Mouse (Mus musculus) bone marrow macrophage, adult 2 months (primary cell): ENCODE measurements around the gene Slc10a6. TPM values are rescaled to one million over a fixed set of nuclear protein-coding genes. Genes with fewer than 3 reads are reported as not detected.

Experiments
- H3K27ac ChIP-seq: 2 replicates; pipeline ENCODE4 v1.5.1; 2012; ENCODE audit warnings: low read depth, low read length; ENCODE audit not compliant: insufficient read depth
- H3K4me1 ChIP-seq: 2 replicates; pipeline ENCODE4 v1.6.1; 2012; ENCODE audit warnings: low read length; ENCODE audit not compliant: control insufficient read depth, insufficient read depth
- H3K4me3 ChIP-seq: 2 replicates; pipeline ENCODE4 v1.5.1; 2012; ENCODE audit warnings: mild to moderate bottlenecking, low read length, moderate library complexity; ENCODE audit not compliant: insufficient read depth
- CTCF ChIP-seq: IDR thresholded peaks from 2 replicates; pipeline ENCODE4 v1.5.1; 2012; ENCODE audit warnings: low read depth, mild to moderate bottlenecking, low read length, moderate library complexity
- POLR2A ChIP-seq: IDR thresholded peaks from 2 replicates; pipeline ENCODE4 v1.6.1; 2012; ENCODE audit warnings: mild to moderate bottlenecking, low read depth, low read length, borderline replicate concordance
- polyA plus RNA-seq: library from polyadenylated mRNA; stranded (reverse); fragments of >200 nt; gene quantifications from 2 replicates; pipeline ENCODE4 v1.2.4, GENCODE M21; 2012; ENCODE audit not compliant: missing spikeins, insufficient read depth, insufficient read length

The Slc10a6 gene
- polyA plus RNA-seq = not detected in 2 replicates

- TF ChIP-seq CTCF (no peak), POLR2A (no peak)
- Histone ChIP-seq H3K4me3 (no peak within 1 kb of the TSS), H3K4me1 (peaks cover 28% of the 10 kb centered on the region), H3K27ac (peak within 1 kb of the TSS; percentile 90)
These were observed at the start of gene Slc10a6 for GRCm38 (mm10) chr5:103629111-103629764. TSS of gene Slc10a6 (minus strand) at chr5:103629403.

DNA sequence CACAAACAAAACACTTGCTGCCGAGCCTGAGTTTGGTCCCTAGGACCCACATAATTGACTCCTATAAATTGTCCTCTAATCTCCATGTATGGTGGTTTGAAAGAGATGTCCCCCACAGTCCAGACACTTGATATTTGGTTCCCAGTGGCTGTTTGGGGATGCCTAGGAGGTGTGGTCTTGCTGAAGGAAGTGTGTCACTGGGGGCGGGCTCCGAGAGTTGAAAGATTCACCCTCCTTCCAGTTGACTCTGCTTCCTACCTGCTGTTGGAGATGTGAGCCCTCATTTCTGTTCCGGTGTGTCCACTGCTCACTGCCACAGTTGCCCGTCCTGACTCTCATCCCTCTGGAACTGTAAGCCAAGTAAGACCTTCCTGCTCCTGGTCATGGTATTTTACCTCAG is 49.8 kb upstream of the Slc10a6 start:
- no peak overlapping the region for H3K27ac ChIP-seq
- no peak overlapping the region for H3K4me3 ChIP-seq
- H3K4me1 ChIP-seq = peaks cover 10% of the 10 kb centered on the region
- no peak for TF ChIP-seq CTCF
- TF ChIP-seq POLR2A = no peak

GRCm38 (mm10) chr5:103677894-103678293 is 48.7 kb upstream of the Slc10a6 start:
- Histone ChIP-seq H3K4me1 (peaks cover 10% of the 10 kb centered on the region), H3K4me3 (no peak overlapping the region), H3K27ac (no peak overlapping the region)
- TF ChIP-seq CTCF (no peak), POLR2A (no peak)

DNA sequence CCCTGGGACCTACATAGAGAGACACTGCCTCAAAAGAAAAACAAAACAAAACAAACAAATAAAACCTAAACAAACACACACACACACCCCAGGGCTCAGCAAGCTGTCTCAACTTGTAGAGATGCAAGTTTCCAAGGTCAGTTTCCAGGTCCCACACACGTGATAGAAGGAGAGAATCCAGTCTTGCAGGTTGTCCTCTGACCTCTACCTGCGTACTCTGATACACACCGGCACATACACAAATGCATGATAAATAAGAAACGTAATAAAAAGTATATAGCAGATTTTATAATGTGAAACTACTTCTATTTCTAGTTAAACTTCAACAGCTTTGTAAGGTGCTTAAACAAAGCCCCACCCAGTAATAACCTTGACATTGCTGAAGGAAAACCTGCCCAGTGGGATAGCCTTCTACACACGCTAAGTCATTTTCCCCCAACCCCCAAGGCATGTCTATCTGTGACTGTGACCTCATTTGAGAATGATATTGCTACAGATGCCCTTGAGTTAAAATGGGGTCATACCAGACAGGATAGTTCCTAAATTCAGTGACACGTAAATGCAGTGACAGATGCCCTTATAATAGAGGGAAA is 47.2 kb upstream of the Slc10a6 start:
- H3K27ac ChIP-seq = no peak overlapping the region
- no peak overlapping the region for H3K4me3 ChIP-seq
- peaks cover 10% of the 10 kb centered on the region for H3K4me1 ChIP-seq
- TF ChIP-seq POLR2A (no peak), CTCF (no peak)

DNA sequence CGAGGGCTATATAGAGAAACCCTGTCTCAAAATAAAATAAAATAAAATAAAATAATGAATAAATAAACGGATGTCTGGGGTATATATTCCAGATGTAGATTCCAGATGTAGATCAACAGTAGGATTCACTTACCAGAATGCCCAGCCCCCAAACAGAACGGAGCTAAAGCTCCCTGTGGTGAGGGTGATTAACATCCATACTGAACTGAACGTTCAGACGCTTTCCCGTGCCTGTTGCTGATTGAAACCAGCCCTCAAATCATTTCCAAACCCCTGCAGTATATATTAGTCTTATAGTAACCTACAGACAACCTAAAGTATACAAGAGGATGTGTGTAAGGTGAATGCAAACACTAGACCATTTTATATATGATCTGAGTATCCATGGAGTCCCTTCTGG is 45.3 kb upstream of the Slc10a6 start:
- TF ChIP-seq CTCF (no peak), POLR2A (no peak)
- Histone ChIP-seq H3K27ac (no peak overlapping the region), H3K4me1 (peaks cover 10% of the 10 kb centered on the region), H3K4me3 (no peak overlapping the region)

DNA sequence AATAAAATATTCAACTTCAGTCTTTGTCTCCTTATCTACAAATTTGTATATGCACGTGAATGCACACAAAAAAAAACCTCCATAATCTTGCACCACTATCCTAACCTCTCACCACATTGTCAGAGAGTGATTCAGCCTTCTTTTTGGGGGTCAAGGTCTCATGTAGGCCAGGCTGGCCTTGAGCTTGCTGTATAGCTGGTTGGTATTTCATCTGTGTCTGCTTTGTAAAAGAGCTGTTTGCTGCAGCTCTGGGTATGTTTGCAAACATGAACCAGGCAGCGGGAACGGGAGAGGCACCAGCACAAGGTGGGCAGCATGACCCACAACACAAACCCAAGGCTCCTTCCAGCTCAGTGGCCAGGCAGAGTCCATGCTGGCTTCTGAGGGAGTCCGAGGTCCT is 44.4 kb upstream of the Slc10a6 start:
- TF ChIP-seq CTCF = no peak
- TF ChIP-seq POLR2A = no peak
- Histone ChIP-seq H3K4me3 (no peak overlapping the region), H3K27ac (no peak overlapping the region), H3K4me1 (peaks cover 7% of the 10 kb centered on the region)

DNA sequence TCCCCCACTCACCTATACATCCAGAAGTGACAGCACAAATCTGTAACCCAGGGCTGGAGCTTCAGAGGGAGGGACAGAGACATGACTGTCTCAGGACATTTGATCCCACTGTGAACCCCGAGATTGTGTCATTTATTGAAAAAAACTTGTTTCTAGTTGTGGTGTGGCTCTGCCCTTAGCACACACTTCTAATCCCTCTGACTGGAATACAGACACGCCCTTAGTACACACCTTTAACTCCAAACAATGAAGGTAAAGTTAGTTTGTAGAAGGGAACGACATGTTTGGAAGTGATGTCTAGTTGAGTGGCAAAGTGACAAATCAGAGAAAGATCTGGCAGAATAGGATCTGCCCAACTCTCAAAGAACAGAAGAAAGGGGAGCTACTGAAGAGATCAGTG is 42.7 kb upstream of the Slc10a6 start:
- H3K4me1 ChIP-seq = no peaks in the 10 kb centered on the region
- TF ChIP-seq CTCF (no peak), POLR2A (no peak)
- H3K27ac ChIP-seq = no peak overlapping the region
- no peak overlapping the region for H3K4me3 ChIP-seq

- Histone ChIP-seq H3K4me1 (no peaks in the 10 kb centered on the region), H3K27ac (no peak overlapping the region), H3K4me3 (no peak overlapping the region)
- TF ChIP-seq CTCF (no peak), POLR2A (no peak)
These were observed 36.7 kb upstream of the Slc10a6 start for GRCm38 (mm10) chr5:103665876-103666275.

GRCm38 (mm10) chr5:103664932-103665331 is 35.7 kb upstream of the Slc10a6 start:
- Histone ChIP-seq H3K4me1 (no peaks in the 10 kb centered on the region), H3K4me3 (no peak overlapping the region), H3K27ac (no peak overlapping the region)
- TF ChIP-seq CTCF = no peak
- no peak for TF ChIP-seq POLR2A

GRCm38 (mm10) chr5:103659571-103659970 is 30.4 kb upstream of the Slc10a6 start:
- Histone ChIP-seq H3K27ac (no peak overlapping the region), H3K4me3 (no peak overlapping the region), H3K4me1 (no peaks in the 10 kb centered on the region)
- TF ChIP-seq CTCF = no peak
- no peak for TF ChIP-seq POLR2A
